8 mouse cellular contexts compared by ENCODE assay signal in the genomic region with DNA sequence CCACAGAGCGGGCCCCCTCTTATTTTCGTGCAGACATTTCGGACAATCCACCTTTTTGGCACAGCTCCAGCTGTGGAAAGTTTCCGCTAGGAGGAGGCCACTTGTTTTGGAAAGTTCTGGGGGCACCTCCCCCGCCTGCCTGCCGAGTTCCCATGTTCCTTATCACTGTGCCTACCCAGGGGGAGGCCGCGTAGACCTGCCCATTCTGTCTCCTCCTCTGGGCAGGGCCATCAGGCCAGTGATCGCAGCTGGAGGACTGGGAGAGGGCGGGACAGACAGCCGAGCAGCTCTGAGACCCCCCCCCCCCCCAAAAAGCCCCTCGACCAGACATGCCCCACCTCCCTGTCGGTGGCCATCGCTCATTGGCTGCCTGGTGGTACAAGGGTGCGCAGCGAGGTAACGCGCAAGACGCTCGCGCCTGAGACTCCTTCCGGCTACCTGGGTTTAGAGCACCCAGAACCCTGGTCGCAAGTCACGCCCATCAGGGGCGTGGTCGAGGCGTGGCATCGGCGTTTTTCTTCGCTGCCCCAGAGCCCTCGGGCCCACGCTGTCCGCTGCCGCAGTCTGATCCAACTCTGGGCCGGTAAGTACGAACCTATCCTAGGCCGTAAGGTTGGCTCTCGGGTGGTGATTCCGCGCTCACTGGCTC. TPM values are rescaled to one million over a fixed set of nuclear protein-coding genes. Genes with fewer than 3 reads are reported as not detected.
DNase-seq lines count a peak whose midpoint lies in the region; ATAC-seq lines count a peak whose summit lies in the region.

A gene (plus strand): TSS at position 413 of the 649 bp plus-strand sequence.

- peaks cover 53% of the 10 kb centered on the region for H3K4me1 ChIP-seq in hindbrain, embryonic 12.5 days

- H3K27me3 ChIP-seq in hindbrain, embryonic 12.5 days, result peaks cover 27% of the 10 kb centered on the region

- peaks cover 52% of the 10 kb centered on the region for H3K36me3 ChIP-seq in hindbrain, embryonic 12.5 days

- peak within 1 kb of the TSS; percentile 98 for H3K4me2 ChIP-seq in hindbrain, embryonic 12.5 days (replicated peaks)

- peak within 1 kb of the TSS; percentile 76 for H3K27ac ChIP-seq in hindbrain, embryonic 12.5 days

- peak within 1 kb of the TSS; percentile 74 for H3K9ac ChIP-seq in hindbrain, embryonic 12.5 days

- under 1% methylated on average over 40 of the region's 40 CpGs for WGBS in hindbrain, embryonic 12.5 days

- peak within 1 kb of the TSS; percentile 65 for H3K4me3 ChIP-seq in hindbrain, embryonic 12.5 days

- peak; percentile 93 for DNase-seq in WW6 (ENCODE audit: low read depth, low spot score)
- DNase-seq in cerebellum, postnatal 10 days, result peak; percentile 81 to 86
- DNase-seq in frontal cortex, postnatal 14 days (ENCODE audit: low spot score in 2 of 2), result peak; percentile 62 to 76
- no peak for DNase-seq in layer of hippocampus, postnatal 14 days (ENCODE audit: low spot score in 2 of 2)
- peak; percentile 92 for DNase-seq in lung, postnatal 25 days (ENCODE audit: low spot score)
- peak; percentile 63 for DNase-seq in retina, adult 2 months (ENCODE audit: low read depth, low spot score)
- DNase-seq in thymus, postnatal 4 days, result peak; percentile 91

- ATAC-seq in hindbrain, embryonic 12.5 days (ENCODE audit: low FRiP score), result peak; percentile 76

- H3K9me3 ChIP-seq in hindbrain, embryonic 12.5 days (replicated peaks), result no peaks in the 10 kb centered on the region

RNA-seq across cellular contexts. Expression of the gene that starts here (rescaled TPM):
- 128 and 138 TPM in 2 replicates for polyA plus RNA-seq in hindbrain, embryonic 12.5 days (2016; fragmentation: Nextera tagmentation; extraction: Ambion mirVana)
- 10 to 100 TPM; 38.8 to 46.1 TPM for total RNA-seq in layer of hippocampus, postnatal 14 days (2021)

Comparison
In these comparisons a context has a peak if more than half of its experiments do, and no peak if none do; other contexts are left out.
1. DNase-seq: peak in WW6 (single experiment), cerebellum, postnatal 10 days (2 of 2), frontal cortex, postnatal 14 days (2 of 2), lung, postnatal 25 days (single experiment), retina, adult 2 months (single experiment) and thymus, postnatal 4 days (single experiment); none in layer of hippocampus, postnatal 14 days (0 of 2).